ENCODE assay signal across 7 mouse cellular contexts in the genomic region with DNA sequence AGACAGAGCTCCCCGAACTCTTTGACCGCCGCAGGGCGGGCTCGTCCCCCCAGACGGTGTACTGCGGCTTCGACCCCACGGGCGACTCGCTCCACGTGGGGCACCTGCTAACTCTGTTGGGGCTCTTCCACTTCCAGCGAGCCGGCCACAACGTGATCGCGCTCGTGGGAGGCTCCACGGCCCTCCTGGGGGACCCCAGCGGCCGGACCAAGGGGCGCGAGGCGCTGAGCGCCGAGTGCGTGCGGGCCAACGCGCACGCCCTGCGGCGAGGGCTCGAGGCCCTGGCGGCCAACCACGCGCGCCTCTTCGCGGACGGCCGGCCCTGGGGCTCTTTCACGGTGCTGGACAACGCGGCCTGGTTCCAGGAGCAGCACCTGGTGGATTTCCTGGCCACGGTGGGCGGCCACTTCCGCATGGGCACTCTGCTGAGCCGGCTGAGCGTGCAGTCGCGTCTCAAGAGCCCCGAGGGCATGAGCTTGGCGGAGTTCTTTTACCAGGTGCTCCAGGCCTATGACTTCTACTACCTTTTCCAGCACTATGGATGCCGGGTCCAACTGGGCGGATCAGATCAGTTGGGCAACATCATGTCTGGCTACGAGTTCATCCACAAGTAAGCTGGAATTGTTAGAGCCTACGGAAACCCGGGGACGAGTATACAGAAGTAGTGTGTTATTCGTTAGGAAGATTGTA. TPM values are rescaled to one million over a fixed set of nuclear protein-coding genes. Genes with fewer than 3 reads are reported as not detected.
A peak's percentile ranks its signal among the peaks of the same experiment; 100 is the strongest.
DNase-seq lines count a peak whose midpoint lies in the region; ATAC-seq and TF ChIP-seq lines count a peak whose summit lies in the region.

No protein-coding gene starts in this region.

- peaks cover 9% of the 10 kb centered on the region; the same call in 1 of the 2 replicates for H3K4me1 ChIP-seq in forebrain, postnatal 0 days (ENCODE audit: insufficient read depth)
- H3K4me1 ChIP-seq in hindbrain, embryonic 11.5 days (replicated peaks; ENCODE audit: control insufficient read depth, insufficient read depth, low read length), result 0 out of 2 replicates have a peak, but pooled peaks cover 2% of the 10 kb centered on the region

- peak; percentile 39 for DNase-seq in T-cell, adult 2 months (ENCODE audit: low spot score)
- peak; percentile 65 for DNase-seq in cerebellum, adult 11-12 months
- DNase-seq in forebrain, postnatal 0 days, result no peak
- peak; percentile 65 for DNase-seq in hindbrain, embryonic 11.5 days (ENCODE audit: low spot score)
- peak; percentile 13 to 43 for DNase-seq in left cerebral cortex, adult 8-10 months (ENCODE audit: low spot score in 2 of 2)
- peak; percentile 61 for DNase-seq in right cerebral cortex, postnatal 25 days

- H3K9ac ChIP-seq in forebrain, postnatal 0 days, result peak overlapping the region; percentile 72
- H3K9ac ChIP-seq in hindbrain, embryonic 11.5 days (ENCODE audit: low read depth, low read length), result peak overlapping the region; percentile 66

- H3K36me3 ChIP-seq in forebrain, postnatal 0 days (ENCODE audit: insufficient read depth), result peaks cover 6% of the 10 kb centered on the region; the same call in 1 of the 2 replicates
- H3K36me3 ChIP-seq in hindbrain, embryonic 11.5 days (ENCODE audit: control insufficient read depth, insufficient read depth, low read length), result 0 out of 2 replicates have a peak, but pooled peaks cover 4% of the 10 kb centered on the region

- WGBS in forebrain, postnatal 0 days, result under 1% methylated on average over 61 of the region's 61 CpGs
- under 1% methylated on average over 60 of the region's 61 CpGs for WGBS in hindbrain, embryonic 11.5 days

- H3K4me3 ChIP-seq in forebrain, postnatal 0 days (ENCODE audit: low read depth, low read length), result peak overlapping the region; percentile 84
- H3K4me3 ChIP-seq in hindbrain, embryonic 11.5 days (ENCODE audit: low read depth, low read length), result peak overlapping the region; percentile 89

- no peaks in the 10 kb centered on the region for H3K9me3 ChIP-seq in forebrain, postnatal 0 days (ENCODE audit: low read length)
- no peaks in the 10 kb centered on the region for H3K9me3 ChIP-seq in hindbrain, embryonic 11.5 days (ENCODE audit: control insufficient read depth, low read length)

- no peak for TF ChIP-seq CTCF in forebrain, postnatal 0 days (IDR thresholded peaks at IDR 0.05; ENCODE audit: low read depth)

- peak overlapping the region; percentile 93 for H3K27ac ChIP-seq in forebrain, postnatal 0 days (ENCODE audit: low read depth, low read length)
- peak overlapping the region; percentile 85 for H3K27ac ChIP-seq in hindbrain, embryonic 11.5 days (ENCODE audit: low read depth, low read length)

- peak; percentile 47 for ATAC-seq in forebrain, postnatal 0 days
- peak; percentile 76 for ATAC-seq in hindbrain, embryonic 11.5 days (ENCODE audit: low FRiP score)
- ATAC-seq in megakaryocyte, adult 5-6 weeks (ENCODE audit: poor library complexity, severe bottlenecking), result 0 out of 2 replicates have a peak, but pooled peaks have one; percentile 29

- peak overlapping the region; percentile 89 for H3K4me2 ChIP-seq in forebrain, postnatal 0 days (ENCODE audit: low read depth)
- peak overlapping the region; percentile 80 for H3K4me2 ChIP-seq in hindbrain, embryonic 11.5 days (replicated peaks; ENCODE audit: low read depth, low read length)

- no peaks in the 10 kb centered on the region for H3K27me3 ChIP-seq in forebrain, postnatal 0 days (ENCODE audit: insufficient read depth, low read length)
- H3K27me3 ChIP-seq in hindbrain, embryonic 11.5 days (ENCODE audit: control insufficient read depth, insufficient read depth, low read length), result no peaks in the 10 kb centered on the region

RNA-seq across cellular contexts. Expression of a gene that starts 0.5 kb away (rescaled TPM):
- 33.1 and 34.5 TPM in 2 replicates for total RNA-seq in forebrain, postnatal 0 days (2014; rRNA removed)
- polyA plus RNA-seq in forebrain, postnatal 0 days (2015; fragmentation: Nextera tagmentation; extraction: Ambion mirVana), result 26.3 and 28.1 TPM in 2 replicates
- polyA plus RNA-seq in hindbrain, embryonic 11.5 days (2014; fragmentation: Nextera tagmentation; extraction: Ambion mirVana), result 38.7 and 41.7 TPM in 2 replicates
- 10 to 100 TPM; 19.1 to 23.4 (median 21.6) TPM for total RNA-seq in left cerebral cortex, adult 8-10 months (2022)
- total RNA-seq in megakaryocyte, adult 5-6 weeks (2015), result 17.6 and 22.9 TPM in 2 replicates
- 6.8 and 10.4 TPM in 2 replicates for total RNA-seq in megakaryocyte, adult 5-6 weeks (2017)

RNA-seq across cellular contexts. Expression of a gene that starts 55.5 kb away (rescaled TPM):
- 112 and 121 TPM in 2 replicates for total RNA-seq in forebrain, postnatal 0 days (2014; rRNA removed)
- 83.3 and 105 TPM in 2 replicates for polyA plus RNA-seq in forebrain, postnatal 0 days (2015; fragmentation: Nextera tagmentation; extraction: Ambion mirVana)
- 75.4 and 78.6 TPM in 2 replicates for polyA plus RNA-seq in hindbrain, embryonic 11.5 days (2014; fragmentation: Nextera tagmentation; extraction: Ambion mirVana)
- 100 to 1,000 TPM; 198 to 201 (median 198) TPM for total RNA-seq in left cerebral cortex, adult 8-10 months (2022)
- 54.2 TPM in 2 replicates for total RNA-seq in megakaryocyte, adult 5-6 weeks (2015)
- total RNA-seq in megakaryocyte, adult 5-6 weeks (2017), result 38.9 and 45.5 TPM in 2 replicates
